Mouse (Mus musculus) c-Kit-positive CD71-positive TER-119-negative erythroid progenitor cells, embryonic 14.5 days (primary cell): ENCODE data around the gene Fut7.
A peak's percentile ranks its signal among the peaks of the same experiment; 100 is the strongest.

ENCODE experiments used
- DNase-seq: peaks from one replicate; pipeline ENCODE4 v3.0.0-alpha.2; 2013; ENCODE audit warnings: low read depth

The Fut7 gene

GRCm38 (mm10) chr2:25460135-25460534 lies 37.1 kb downstream of the Fut7 start:
- no peak for DNase-seq

GRCm38 (mm10) chr2:25460551-25461309 lies 37.7 kb downstream of the Fut7 start, which contains the start of gene Paxx:
TSS of gene Paxx (minus strand) at chr2:25461094.
- DNase-seq: peak; percentile 98

GRCm38 (mm10) chr2:25461407-25461806 lies 38.3 kb downstream of the Fut7 start:
- DNase-seq: no peak

GRCm38 (mm10) chr2:25463630-25464029 lies 40.6 kb downstream of the Fut7 start:
- no peak for DNase-seq

GRCm38 (mm10) chr2:25465256-25465655 lies 42.2 kb downstream of the Fut7 start:
- DNase-seq: no peak

- DNase-seq: no peak
These were observed 43.0 kb downstream of the Fut7 start for GRCm38 (mm10) chr2:25465816-25466635.

- DNase-seq: no peak
These were observed 44.7 kb downstream of the Fut7 start for GRCm38 (mm10) chr2:25467606-25468303.

GRCm38 (mm10) chr2:25468962-25469915 lies 46.2 kb downstream of the Fut7 start:
- DNase-seq: no peak

GRCm38 (mm10) chr2:25469969-25470368 lies 46.9 kb downstream of the Fut7 start, which contains the start of gene Ptgds:
TSS of gene Ptgds (minus strand) at chr2:25470046.
- DNase-seq: no peak

- no peak for DNase-seq
These were observed 49.5 kb downstream of the Fut7 start for GRCm38 (mm10) chr2:25472550-25472949.
